Mouse (Mus musculus) intestine, embryonic 16.5 days (tissue): ENCODE measurements around the gene Creb3l1. TPM values are rescaled to one million over a fixed set of nuclear protein-coding genes. Genes with fewer than 3 reads are reported as not detected.

Source experiments
- ATAC-seq: fragments of 200-750 bp; cut with Nextera tagmentation; 2 replicates; pipeline ENCODE4 v1.8.0; 2017; ENCODE audit warnings: moderate TSS enrichment, moderate library complexity
- H3K27ac ChIP-seq: fragments of 300-500 bp; sonication (generic); 2 replicates; pipeline ENCODE4 v1.5.1; 2014; ENCODE audit warnings: mild to moderate bottlenecking, low read length
- H3K27me3 ChIP-seq: fragments of 300-500 bp; sonication (generic); replicated peaks from 2 replicates; pipeline ENCODE4 v1.6.1; 2014; ENCODE audit warnings: low read length, control low read depth, mixed read lengths; ENCODE audit not compliant: control insufficient read depth, insufficient read depth
- H3K36me3 ChIP-seq: fragments of 300-500 bp; sonication (generic); 2 replicates; pipeline ENCODE4 v1.6.1; 2014; ENCODE audit warnings: low read length, control low read depth; ENCODE audit not compliant: control insufficient read depth, insufficient read depth
- H3K4me1 ChIP-seq: fragments of 300-500 bp; sonication (generic); 2 replicates; pipeline ENCODE4 v1.6.1; 2014; ENCODE audit warnings: low read length, control low read depth, mixed read lengths; ENCODE audit not compliant: control insufficient read depth, insufficient read depth
- H3K4me2 ChIP-seq: fragments of 300-500 bp; sonication (generic); 2 replicates; pipeline ENCODE4 v1.6.1; 2014; ENCODE audit warnings: low read depth, low read length, control low read depth
- H3K4me3 ChIP-seq: fragments of 300-500 bp; sonication (generic); 2 replicates; pipeline ENCODE4 v1.5.1; 2014; ENCODE audit warnings: mild to moderate bottlenecking, low read length
- H3K9ac ChIP-seq: fragments of 300-500 bp; sonication (generic); 2 replicates; pipeline ENCODE4 v1.6.1; 2014; ENCODE audit warnings: low read depth, low read length
- H3K9me3 ChIP-seq: fragments of 300-500 bp; sonication (generic); 2 replicates; pipeline ENCODE4 v1.6.1; 2016; ENCODE audit warnings: low read length, control low read depth; ENCODE audit not compliant: control insufficient read depth
- WGBS: fragments of 180-500 bp; shearing (Covaris S2); extraction: QIAGEN DNeasy Blood & Tissue Kit; methylation state at CpG from one replicate; pipeline ENCODE4 v1.1.7; 2014; 5-methylcytosine and 5-hydroxymethylcytosine counted together
- polyA plus RNA-seq: library from polyadenylated mRNA; unstranded; fragments of >200 nt; fragmentation: Nextera tagmentation; extraction: Ambion mirVana; gene quantifications from 2 replicates; pipeline ENCODE4 v1.2.1, GENCODE M21; 2015

The Creb3l1 gene
- polyA plus RNA-seq, 1 experiment from 2014 or later, result 16.6 TPM

- no peaks in the 10 kb centered on the region for H3K9me3 ChIP-seq
- H3K4me2 ChIP-seq, result peak overlapping the region; percentile 84
- no peaks in the 10 kb centered on the region for H3K36me3 ChIP-seq
- WGBS, result 5% methylated on average over 20 of the region's 20 CpGs
- H3K27ac ChIP-seq, result peak overlapping the region; percentile 60
- H3K9ac ChIP-seq, result peak overlapping the region; percentile 72
- H3K4me1 ChIP-seq, result peaks cover 36% of the 10 kb centered on the region
- peak; percentile 16 for ATAC-seq
- H3K27me3 ChIP-seq, result no peaks in the 10 kb centered on the region
- H3K4me3 ChIP-seq, result peak overlapping the region; percentile 55
These were observed 15.5 kb downstream of the Creb3l1 start for GRCm38 (mm10) chr2:92008623-92009404.

- Histone ChIP-seq H3K4me2 (peak overlapping the region; percentile 84), H3K4me1 (peaks cover 31% of the 10 kb centered on the region), H3K27ac (peak overlapping the region; percentile 85), H3K9me3 (no peaks in the 10 kb centered on the region), H3K27me3 (no peaks in the 10 kb centered on the region), H3K4me3 (peak overlapping the region; percentile 55), H3K36me3 (no peaks in the 10 kb centered on the region), H3K9ac (peak overlapping the region; percentile 72)
- ATAC-seq, result peak; percentile 95
- 1% methylated on average over 34 of the region's 34 CpGs for WGBS
These were observed 16.2 kb downstream of the Creb3l1 start for GRCm38 (mm10) chr2:92007933-92008622.

- H3K4me2 ChIP-seq, result peak overlapping the region; percentile 84
- H3K4me3 ChIP-seq, result peak overlapping the region; percentile 55
- H3K4me1 ChIP-seq, result peaks cover 23% of the 10 kb centered on the region
- H3K27me3 ChIP-seq, result no peaks in the 10 kb centered on the region
- 2% methylated on average over 28 of the region's 28 CpGs for WGBS
- no peaks in the 10 kb centered on the region for H3K9me3 ChIP-seq
- H3K36me3 ChIP-seq, result no peaks in the 10 kb centered on the region
- H3K9ac ChIP-seq, result peak overlapping the region; percentile 66
- ATAC-seq, result peak; percentile 31
- H3K27ac ChIP-seq, result peak overlapping the region; percentile 85
These were observed 17.1 kb downstream of the Creb3l1 start for GRCm38 (mm10) chr2:92006983-92007921.

- H3K4me3 ChIP-seq, result 0 out of 2 replicates have a peak overlapping the region, but pooled peaks have one; percentile 55
These were observed 17.8 kb downstream of the Creb3l1 start for GRCm38 (mm10) chr2:92006491-92006890.

GRCm38 (mm10) chr2:92004617-92005016 lies 19.7 kb downstream of the Creb3l1 start:
- Histone ChIP-seq H3K27me3 (no peaks in the 10 kb centered on the region), H3K4me2 (no peak overlapping the region), H3K36me3 (no peaks in the 10 kb centered on the region), H3K4me3 (no peak overlapping the region), H3K4me1 (peaks cover 19% of the 10 kb centered on the region), H3K9me3 (no peaks in the 10 kb centered on the region), H3K27ac (0 out of 2 replicates have a peak overlapping the region, but pooled peaks have one; percentile 14), H3K9ac (no peak overlapping the region)
- 50% methylated on average over 7 of the region's 7 CpGs for WGBS
- ATAC-seq, result no peak

More at GRCm38 (mm10) chr2:92006491-92006890, 17.8 kb downstream of the Creb3l1 start:
- Histone ChIP-seq H3K36me3 (no peaks in the 10 kb centered on the region), H3K4me2 (peak overlapping the region; percentile 84; the same call in 1 of the 2 replicates), H3K4me1 (peaks cover 19% of the 10 kb centered on the region), H3K27ac (no peak overlapping the region), H3K9me3 (no peaks in the 10 kb centered on the region), H3K9ac (peak overlapping the region; percentile 66; the same call in 1 of the 2 replicates), H3K27me3 (no peaks in the 10 kb centered on the region)
- 50% methylated on average over 6 of the region's 6 CpGs for WGBS
- ATAC-seq, result no peak

- no peaks in the 10 kb centered on the region for H3K36me3 ChIP-seq
- H3K27me3 ChIP-seq, result no peaks in the 10 kb centered on the region
- no peak for ATAC-seq
- H3K9ac ChIP-seq, result no peak overlapping the region
- no peak overlapping the region for H3K4me3 ChIP-seq
- H3K4me1 ChIP-seq, result peaks cover 3% of the 10 kb centered on the region; the same call in 1 of the 2 replicates
- no peaks in the 10 kb centered on the region for H3K9me3 ChIP-seq
- no peak overlapping the region for H3K4me2 ChIP-seq
- H3K27ac ChIP-seq, result no peak overlapping the region
- WGBS, result 85% methylated on average over 16 of the region's 16 CpGs
These were observed 26.2 kb downstream of the Creb3l1 start for GRCm38 (mm10) chr2:91997905-91998608.

- no peak overlapping the region for H3K27ac ChIP-seq
- ATAC-seq, result peak; percentile 84
- WGBS, result 63% methylated on average over 5 of the region's 5 CpGs
These were observed 28.3 kb downstream of the Creb3l1 start for GRCm38 (mm10) chr2:91996006-91996405.

GRCm38 (mm10) chr2:91993409-91993808 lies 30.9 kb downstream of the Creb3l1 start:
- no peak for ATAC-seq
- no peak overlapping the region for H3K4me3 ChIP-seq
- WGBS, result 79% methylated on average over 3 of the region's 3 CpGs

More at GRCm38 (mm10) chr2:91996006-91996405, 28.3 kb downstream of the Creb3l1 start:
- no peak overlapping the region for H3K9ac ChIP-seq
- no peaks in the 10 kb centered on the region for H3K27me3 ChIP-seq
- H3K9me3 ChIP-seq, result no peaks in the 10 kb centered on the region
- no peak overlapping the region for H3K4me3 ChIP-seq
- H3K36me3 ChIP-seq, result no peaks in the 10 kb centered on the region; the same call in 1 of the 2 replicates
- H3K4me1 ChIP-seq, result peaks cover 3% of the 10 kb centered on the region; the same call in 1 of the 2 replicates
- no peak overlapping the region for H3K4me2 ChIP-seq

More at GRCm38 (mm10) chr2:91993409-91993808, 30.9 kb downstream of the Creb3l1 start:
- Histone ChIP-seq H3K27me3 (no peaks in the 10 kb centered on the region), H3K9me3 (no peaks in the 10 kb centered on the region), H3K27ac (no peak overlapping the region), H3K4me1 (peaks cover 3% of the 10 kb centered on the region; the same call in 1 of the 2 replicates), H3K9ac (no peak overlapping the region), H3K36me3 (peaks cover 11% of the 10 kb centered on the region; the same call in 1 of the 2 replicates), H3K4me2 (no peak overlapping the region)
